Mouse (Mus musculus): ENCODE results near the gene Nmd3.

Gene Nmd3

DNA sequence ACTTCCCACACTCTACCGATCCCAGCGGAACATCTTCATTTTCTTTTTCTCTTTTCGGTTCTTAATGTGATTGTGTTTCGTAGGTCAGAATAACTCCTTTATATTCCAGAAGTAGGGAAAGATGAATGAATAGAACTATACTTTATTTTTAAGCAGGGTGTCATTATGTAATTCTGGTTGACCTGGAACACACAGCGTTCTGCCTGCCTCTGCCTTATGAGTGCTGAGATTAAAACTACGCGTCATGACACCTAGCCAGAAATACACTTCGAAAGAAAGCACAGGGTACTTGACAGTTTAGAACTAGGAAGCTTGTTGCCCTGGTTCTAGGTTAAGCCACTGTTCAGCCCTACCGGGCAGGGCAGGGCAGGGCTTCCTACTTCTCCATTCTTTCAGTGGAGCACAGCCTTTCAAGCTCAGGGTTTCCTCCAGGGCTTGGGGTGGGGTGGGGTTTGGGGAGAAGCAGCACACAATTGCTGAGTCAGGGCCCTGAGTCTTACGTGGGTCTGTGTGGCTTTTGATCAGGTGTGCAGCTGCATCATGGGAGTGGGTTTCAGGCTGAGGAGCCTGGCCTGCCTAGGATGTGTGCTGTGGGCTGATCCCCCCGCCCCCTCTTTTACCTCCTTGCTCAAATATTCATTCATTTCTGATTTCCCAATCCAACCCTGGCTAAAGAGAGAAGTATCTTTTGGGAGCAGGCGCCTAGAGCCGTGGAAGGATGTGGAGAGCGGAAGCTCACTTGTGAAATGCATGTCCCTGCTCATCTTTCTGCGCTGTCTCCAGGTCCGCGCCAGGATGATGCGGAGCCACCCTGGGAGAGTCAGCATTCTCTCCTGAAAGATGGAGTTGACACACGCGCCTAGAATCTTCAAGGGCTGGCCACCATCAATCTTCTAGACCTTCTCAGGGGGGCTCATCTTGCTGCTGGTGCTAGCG, 42.1 kb downstream of the Nmd3 start:
- DNase-seq (ENCODE audit: low spot score), result no peak

GRCm38 (mm10) chr3:69765206-69765605, 43.4 kb downstream of the Nmd3 start:
- DNase-seq (ENCODE audit: low spot score), result no peak

GRCm38 (mm10) chr3:69769150-69769549, 47.4 kb downstream of the Nmd3 start:
- DNase-seq (ENCODE audit: low spot score), result no peak

DNA sequence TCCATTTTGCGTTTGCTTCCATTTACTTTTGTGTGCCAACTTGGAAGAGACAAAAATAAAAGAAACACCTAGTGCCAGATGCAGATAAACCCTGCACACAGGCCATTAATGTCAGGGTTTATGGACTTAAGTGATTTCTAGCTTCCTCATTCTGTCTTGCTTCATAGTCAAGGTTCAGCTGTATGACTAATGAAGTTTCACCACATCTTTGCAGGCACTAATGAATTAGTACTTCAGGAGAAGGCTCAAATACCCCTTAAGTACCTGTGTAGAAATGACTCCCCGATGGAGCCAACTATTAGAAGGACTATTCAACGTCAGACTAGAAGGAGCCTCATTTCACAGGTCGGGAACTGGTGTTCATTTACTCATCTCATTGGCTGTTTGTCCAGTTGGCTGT, 51.6 kb downstream of the Nmd3 start:
- no peak for DNase-seq (ENCODE audit: low spot score)

- no peak for DNase-seq (ENCODE audit: low spot score)
Observed at GRCm38 (mm10) chr3:69779246-69779796, 57.5 kb downstream of the Nmd3 start.

- DNase-seq (ENCODE audit: low spot score), result no peak
Observed at GRCm38 (mm10) chr3:69792823-69793417, 71.1 kb downstream of the Nmd3 start.

DNA sequence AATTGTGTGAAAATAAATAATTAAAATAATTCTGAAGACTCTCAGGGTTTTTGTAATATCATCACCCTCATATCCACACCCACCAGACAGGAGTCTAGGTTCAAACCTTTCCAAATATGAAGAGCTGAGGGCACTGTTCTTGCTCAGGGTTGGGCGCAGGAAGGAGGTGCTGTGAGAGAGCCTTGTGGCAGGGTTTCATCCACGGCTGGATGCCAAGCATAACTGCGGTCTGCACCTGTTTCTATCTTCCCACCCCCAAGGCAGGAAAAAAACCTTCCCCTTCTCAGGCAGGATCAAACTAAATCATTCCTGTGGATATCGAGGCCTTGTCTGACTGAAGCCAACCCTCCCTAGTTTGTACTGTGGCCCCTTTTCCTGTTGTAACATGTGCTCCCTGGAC, 75.7 kb downstream of the Nmd3 start:
- no peak for DNase-seq (ENCODE audit: low spot score)

DNA sequence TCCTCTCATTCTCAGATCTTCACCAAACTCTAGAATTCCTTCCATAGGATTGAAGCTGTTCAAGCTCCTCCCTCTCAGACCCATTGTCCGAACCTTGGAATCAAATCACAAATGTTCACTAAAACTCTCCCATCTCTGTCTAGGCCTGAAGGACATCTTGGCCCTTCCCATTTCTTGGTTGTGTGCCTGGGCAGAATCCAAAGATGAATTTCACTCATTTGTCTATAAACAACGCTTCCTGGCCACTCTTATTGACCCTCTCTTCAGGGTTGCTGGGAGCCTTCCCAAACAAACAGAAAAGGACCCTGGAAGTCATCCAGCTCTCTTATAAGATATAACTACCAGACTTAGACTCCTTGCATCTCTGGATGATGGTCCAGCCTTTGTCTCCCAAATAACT, 76.2 kb downstream of the Nmd3 start:
- no peak for DNase-seq (ENCODE audit: low spot score)

- no peak for DNase-seq (ENCODE audit: low spot score)
Observed at GRCm38 (mm10) chr3:69799096-69799495, 77.3 kb downstream of the Nmd3 start.

- no peak for DNase-seq (ENCODE audit: low spot score)
Observed at GRCm38 (mm10) chr3:69800829-69801384, 79.1 kb downstream of the Nmd3 start.

- no peak for DNase-seq (ENCODE audit: low spot score)
Observed at GRCm38 (mm10) chr3:69803137-69803536, 81.4 kb downstream of the Nmd3 start.

Measured in T-cell, adult 2 months (primary cell).